11 mouse cellular contexts compared by ENCODE assay signal in the genomic region with DNA sequence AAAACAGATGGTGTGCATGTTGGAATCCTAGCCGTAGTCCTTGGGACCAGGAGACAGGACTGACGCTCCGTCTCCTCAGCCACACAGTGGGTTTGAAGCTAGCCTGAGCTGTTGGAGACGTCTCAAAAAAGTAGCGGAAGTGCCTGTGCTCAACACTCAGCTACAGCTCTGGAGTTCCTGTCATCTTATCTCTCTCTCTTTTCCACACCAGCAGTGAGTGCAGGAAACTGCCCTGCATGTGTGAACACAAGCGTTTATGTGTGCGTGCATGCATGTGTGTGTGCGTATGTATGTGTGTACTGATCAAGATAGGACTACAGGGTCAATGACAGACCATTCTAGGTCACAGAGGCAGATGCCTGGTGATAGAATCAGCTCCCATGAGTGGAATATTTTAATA. TPM values are rescaled to one million over a fixed set of nuclear protein-coding genes. Genes with fewer than 3 reads are reported as not detected.
DNase-seq lines count a peak whose midpoint lies in the region; ATAC-seq and TF ChIP-seq lines count a peak whose summit lies in the region.
"Had no signal": no experiment of that assay in that cellular context is flagged by ENCODE, and none has a peak within 500 bp of the region (broad histone marks: within the 10 kb centered on the region; RNA-seq: fewer than 3 reads in every experiment).

No protein-coding gene starts in this region.

- H3K9me3 ChIP-seq in liver, postnatal 0 days (ENCODE audit: low read length) = no peaks in the 10 kb centered on the region
- H3K9me3 ChIP-seq: embryonic facial prominence, embryonic 10.5 days had no signal

- DNase-seq in layer of hippocampus, adult 2 months (ENCODE audit: low spot score in 2 of 2) = no peak
- no peak for DNase-seq in layer of hippocampus, postnatal 36 days
- DNase-seq in MN1 (ENCODE audit: low spot score) = peak; percentile 43
- no peak for DNase-seq in liver, postnatal 0 days
- no peak for DNase-seq in urinary bladder, postnatal 4 days (ENCODE audit: low spot score in 2 of 2)
- no peak for DNase-seq in right cerebral cortex, adult 18-20 months
- DNase-seq in cerebellum, adult 18-20 months = no peak
- DNase-seq: gastrocnemius, postnatal 10 days; kidney, postnatal 14 days had no signal

- no peak for TF ChIP-seq CTCF in layer of hippocampus, adult 2 months (conservative IDR thresholded peaks at IDR 0.05)
- TF ChIP-seq CTCF in liver, postnatal 0 days (IDR thresholded peaks at IDR 0.05; ENCODE audit: low read depth) = no peak

- TF ChIP-seq EP300 in liver, postnatal 0 days (IDR thresholded peaks at IDR 0.05; ENCODE audit: low read depth) = no peak

- H3K9ac ChIP-seq in liver, postnatal 0 days (replicated peaks) = no peak overlapping the region

- H3K4me2 ChIP-seq in liver, postnatal 0 days (ENCODE audit: low read depth, low read length) = no peak overlapping the region

- WGBS in liver, postnatal 0 days (ENCODE audit: insufficient replicate concordance) = 46% methylated on average over 8 of the region's 8 CpGs

- 0 out of 2 replicates have a peak, but pooled peaks have one; percentile 29 for ATAC-seq in erythroblast, adult 5-6 weeks (replicated peaks; ENCODE audit: low FRiP score, poor library complexity, severe bottlenecking)
- ATAC-seq in liver, postnatal 0 days = peak; percentile 38

- peaks cover 41% of the 10 kb centered on the region for H3K36me3 ChIP-seq in liver, postnatal 0 days (replicated peaks; ENCODE audit: insufficient read depth, low read length)

- no peak overlapping the region for H3K4me3 ChIP-seq in layer of hippocampus, adult 2 months
- no peak overlapping the region for H3K4me3 ChIP-seq in liver, postnatal 0 days (ENCODE audit: low read depth, low read length)
- H3K4me3 ChIP-seq: embryonic facial prominence, embryonic 10.5 days had no signal

- H3K27me3 ChIP-seq in liver, postnatal 0 days (ENCODE audit: insufficient read depth, low read length) = no peaks in the 10 kb centered on the region

- H3K27ac ChIP-seq in layer of hippocampus, adult 2 months = peak overlapping the region; percentile 84
- H3K27ac ChIP-seq in liver, postnatal 0 days (ENCODE audit: low read depth) = peak overlapping the region; percentile 1; the same call in 1 of the 2 replicates
- H3K27ac ChIP-seq: embryonic facial prominence, embryonic 10.5 days had no signal

- H3K4me1 ChIP-seq in liver, postnatal 0 days (ENCODE audit: insufficient read depth) = peaks cover 9% of the 10 kb centered on the region; the same call in 1 of the 2 replicates

RNA-seq across cellular contexts. Expression of a gene that starts 21.3 kb away (rescaled TPM):
- 10 to 100 TPM; 50.2 to 55.8 TPM for total RNA-seq in layer of hippocampus, adult 2 months (2021)
- total RNA-seq in layer of hippocampus, postnatal 36 days (2021) = 10 to 100 TPM; 52.1 to 53.4 TPM
- total RNA-seq in erythroblast, adult 5-6 weeks (2015; ENCODE audit: low replicate concordance) = 9.8 and 11.0 TPM in 2 replicates
- total RNA-seq in erythroblast, adult 5-6 weeks (2017; ENCODE audit: low replicate concordance) = 10.3 and 15.7 TPM in 2 replicates
- 33.9 and 34.9 TPM in 2 replicates for polyA plus RNA-seq in liver, postnatal 0 days (2015; fragmentation: Nextera tagmentation; extraction: Ambion mirVana)

RNA-seq across cellular contexts. Expression of a gene that starts 37.9 kb away (rescaled TPM):
- 10 to 100 TPM; 36.9 to 37.1 TPM for total RNA-seq in layer of hippocampus, adult 2 months (2021)
- 10 to 100 TPM; 39.0 to 48.5 TPM for total RNA-seq in layer of hippocampus, postnatal 36 days (2021)
- 0.19 and 2.3 TPM in 2 replicates for total RNA-seq in erythroblast, adult 5-6 weeks (2015; ENCODE audit: low replicate concordance)
- total RNA-seq in erythroblast, adult 5-6 weeks (2017; ENCODE audit: low replicate concordance) = not detected in 2 replicates
- 1.5 and 1.6 TPM in 2 replicates for polyA plus RNA-seq in liver, postnatal 0 days (2015; fragmentation: Nextera tagmentation; extraction: Ambion mirVana)

RNA-seq across cellular contexts. Expression of a gene that starts 47.2 kb away (rescaled TPM):
- under 1 TPM; 0.59 to 0.91 TPM for total RNA-seq in layer of hippocampus, adult 2 months (2021)
- total RNA-seq in layer of hippocampus, postnatal 36 days (2021) = 1 to 10 TPM in 1 of 2 experiments, under 1 TPM in 1; 0.45 to 1.1 TPM
- 19.2 and 20.8 TPM in 2 replicates for total RNA-seq in erythroblast, adult 5-6 weeks (2015; ENCODE audit: low replicate concordance)
- 18.7 and 20.8 TPM in 2 replicates for total RNA-seq in erythroblast, adult 5-6 weeks (2017; ENCODE audit: low replicate concordance)
- polyA plus RNA-seq in liver, postnatal 0 days (2015; fragmentation: Nextera tagmentation; extraction: Ambion mirVana) = 8.2 and 9.4 TPM in 2 replicates

RNA-seq across cellular contexts. Expression of a gene that starts 57.9 kb away (rescaled TPM):
- total RNA-seq in layer of hippocampus, adult 2 months (2021) = 10 to 100 TPM; 42.9 to 52.9 TPM
- 10 to 100 TPM; 40.4 to 47.9 TPM for total RNA-seq in layer of hippocampus, postnatal 36 days (2021)
- total RNA-seq in erythroblast, adult 5-6 weeks (2015; ENCODE audit: low replicate concordance) = 8.8 and 10.4 TPM in 2 replicates
- total RNA-seq in erythroblast, adult 5-6 weeks (2017; ENCODE audit: low replicate concordance) = 10.3 and 18.3 TPM in 2 replicates
- polyA plus RNA-seq in liver, postnatal 0 days (2015; fragmentation: Nextera tagmentation; extraction: Ambion mirVana) = 19.6 and 23.5 TPM in 2 replicates

Comparison
In these comparisons a context has a peak if more than half of its experiments do, and no peak if none do; other contexts are left out.
1. RNA of a gene that starts 37.9 kb away (total RNA-seq): 39.0 to 48.5 TPM in layer of hippocampus, postnatal 36 days and 36.9 to 37.1 TPM in layer of hippocampus, adult 2 months; 0.19 to 2.3 TPM in erythroblast, adult 5-6 weeks; every median in the first group is over 10 times any median in the second.
2. RNA of a gene that starts 47.2 kb away (total RNA-seq): 18.7 to 20.8 TPM in erythroblast, adult 5-6 weeks; 0.45 to 1.1 TPM in layer of hippocampus, postnatal 36 days and 0.59 to 0.91 TPM in layer of hippocampus, adult 2 months; every median in the first group is over 4 times any median in the second.